Mouse (Mus musculus): ENCODE data around the gene Akirin2. TPM values are rescaled to one million over a fixed set of nuclear protein-coding genes. Genes with fewer than 3 reads are reported as not detected.

The Akirin2 gene
- 80.7 and 84.6 TPM in 2 replicates for polyA plus RNA-seq (2014; fragmentation: Nextera tagmentation; extraction: Ambion mirVana)

GRCm38 (mm10) chr4:34550748-34551097 lies at the start of gene Akirin2:
Akirin2 (plus strand) TSS chr4:34550937.
- 0% methylated on average over 22 of the region's 53 CpGs for WGBS
- H3K27ac ChIP-seq (replicated peaks; ENCODE audit: low read depth, low read length) = peak within 1 kb of the TSS; percentile 87
- H3K4me1 ChIP-seq (ENCODE audit: control insufficient read depth, insufficient read depth, low read length) = peaks cover 1% of the 10 kb centered on the region; the same call in 1 of the 2 replicates
- no peaks in the 10 kb centered on the region for H3K9me3 ChIP-seq (replicated peaks; ENCODE audit: control insufficient read depth, low read length)
- no peaks in the 10 kb centered on the region for H3K27me3 ChIP-seq (ENCODE audit: control insufficient read depth, insufficient read depth, low read length)
- H3K4me2 ChIP-seq (ENCODE audit: low read depth, low read length) = peak within 1 kb of the TSS; percentile 32
- peak within 1 kb of the TSS; percentile 97 for H3K9ac ChIP-seq (replicated peaks; ENCODE audit: low read length)
- ATAC-seq (replicated peaks; ENCODE audit: insufficient number of reproducible peaks, low FRiP score, low TSS enrichment, low read depth) (no peak; the same call in 1 of the 2 replicates), DNase-seq (ENCODE audit: low spot score) (no peak)
- H3K36me3 ChIP-seq (replicated peaks; ENCODE audit: control insufficient read depth, insufficient read depth, low read depth, low read length) = no peaks in the 10 kb centered on the region
- peak within 1 kb of the TSS; percentile 99 for H3K4me3 ChIP-seq (ENCODE audit: low read depth, low read length)

- no peak for ATAC-seq (replicated peaks; ENCODE audit: insufficient number of reproducible peaks, low FRiP score, low TSS enrichment, low read depth)
- H3K4me1 ChIP-seq (ENCODE audit: control insufficient read depth, insufficient read depth, low read length) = no peaks in the 10 kb centered on the region
- 92% methylated on average over 3 of the region's 3 CpGs for WGBS
Observed at GRCm38 (mm10) chr4:34510305-34510704, 40.4 kb upstream of the Akirin2 start.

GRCm38 (mm10) chr4:34522846-34523245 lies 27.9 kb upstream of the Akirin2 start:
- Histone ChIP-seq H3K4me3 (ENCODE audit: low read depth, low read length) (no peak overlapping the region), H3K36me3 (replicated peaks; ENCODE audit: control insufficient read depth, insufficient read depth, low read depth, low read length) (no peaks in the 10 kb centered on the region), H3K9ac (replicated peaks; ENCODE audit: low read length) (no peak overlapping the region), H3K4me2 (ENCODE audit: low read depth, low read length) (no peak overlapping the region), H3K9me3 (replicated peaks; ENCODE audit: control insufficient read depth, low read length) (no peaks in the 10 kb centered on the region), H3K27me3 (ENCODE audit: control insufficient read depth, insufficient read depth, low read length) (no peaks in the 10 kb centered on the region), H3K27ac (replicated peaks; ENCODE audit: low read depth, low read length) (no peak overlapping the region), H3K4me1 (ENCODE audit: control insufficient read depth, insufficient read depth, low read length) (no peaks in the 10 kb centered on the region)
- WGBS = 83% methylated on average over 3 of the region's 3 CpGs
- ATAC-seq (replicated peaks; ENCODE audit: insufficient number of reproducible peaks, low FRiP score, low TSS enrichment, low read depth) (no peak), DNase-seq (ENCODE audit: low spot score) (no peak)

More at GRCm38 (mm10) chr4:34510305-34510704, 40.4 kb upstream of the Akirin2 start:
- Histone ChIP-seq H3K27me3 (ENCODE audit: control insufficient read depth, insufficient read depth, low read length) (no peaks in the 10 kb centered on the region), H3K9me3 (replicated peaks; ENCODE audit: control insufficient read depth, low read length) (no peaks in the 10 kb centered on the region), H3K27ac (replicated peaks; ENCODE audit: low read depth, low read length) (no peak overlapping the region), H3K4me2 (ENCODE audit: low read depth, low read length) (no peak overlapping the region), H3K36me3 (replicated peaks; ENCODE audit: control insufficient read depth, insufficient read depth, low read depth, low read length) (no peaks in the 10 kb centered on the region), H3K4me3 (ENCODE audit: low read depth, low read length) (no peak overlapping the region), H3K9ac (replicated peaks; ENCODE audit: low read length) (no peak overlapping the region)
- no peak for DNase-seq (ENCODE audit: low spot score)

GRCm38 (mm10) chr4:34523586-34523985 lies 27.2 kb upstream of the Akirin2 start:
- no peak overlapping the region for H3K4me2 ChIP-seq (ENCODE audit: low read depth, low read length)
- H3K9me3 ChIP-seq (replicated peaks; ENCODE audit: control insufficient read depth, low read length) = no peaks in the 10 kb centered on the region
- no peaks in the 10 kb centered on the region for H3K4me1 ChIP-seq (ENCODE audit: control insufficient read depth, insufficient read depth, low read length)
- H3K27ac ChIP-seq (replicated peaks; ENCODE audit: low read depth, low read length) = no peak overlapping the region
- H3K4me3 ChIP-seq (ENCODE audit: low read depth, low read length) = no peak overlapping the region
- 91% methylated on average over 4 of the region's 4 CpGs for WGBS
- no peak for DNase-seq (ENCODE audit: low spot score)
- no peak overlapping the region for H3K9ac ChIP-seq (replicated peaks; ENCODE audit: low read length)
- no peaks in the 10 kb centered on the region for H3K36me3 ChIP-seq (replicated peaks; ENCODE audit: control insufficient read depth, insufficient read depth, low read depth, low read length)
- no peaks in the 10 kb centered on the region for H3K27me3 ChIP-seq (ENCODE audit: control insufficient read depth, insufficient read depth, low read length)
- no peak for ATAC-seq (replicated peaks; ENCODE audit: insufficient number of reproducible peaks, low FRiP score, low TSS enrichment, low read depth)

GRCm38 (mm10) chr4:34526771-34527170 lies 24.0 kb upstream of the Akirin2 start:
- no peaks in the 10 kb centered on the region for H3K4me1 ChIP-seq (ENCODE audit: control insufficient read depth, insufficient read depth, low read length)
- H3K9me3 ChIP-seq (replicated peaks; ENCODE audit: control insufficient read depth, low read length) = no peaks in the 10 kb centered on the region
- no peak for DNase-seq (ENCODE audit: low spot score)
- H3K36me3 ChIP-seq (replicated peaks; ENCODE audit: control insufficient read depth, insufficient read depth, low read depth, low read length) = no peaks in the 10 kb centered on the region
- no peak overlapping the region for H3K27ac ChIP-seq (replicated peaks; ENCODE audit: low read depth, low read length)
- no peak overlapping the region for H3K4me3 ChIP-seq (ENCODE audit: low read depth, low read length)
- ATAC-seq (replicated peaks; ENCODE audit: insufficient number of reproducible peaks, low FRiP score, low TSS enrichment, low read depth) = no peak
- 76% methylated on average over 3 of the region's 3 CpGs for WGBS
- H3K9ac ChIP-seq (replicated peaks; ENCODE audit: low read length) = no peak overlapping the region
- H3K27me3 ChIP-seq (ENCODE audit: control insufficient read depth, insufficient read depth, low read length) = no peaks in the 10 kb centered on the region
- no peak overlapping the region for H3K4me2 ChIP-seq (ENCODE audit: low read depth, low read length)

- H3K4me2 ChIP-seq (ENCODE audit: low read depth, low read length) = no peak overlapping the region
- ATAC-seq (replicated peaks; ENCODE audit: insufficient number of reproducible peaks, low FRiP score, low TSS enrichment, low read depth) (no peak), DNase-seq (ENCODE audit: low spot score) (no peak)
- no peak overlapping the region for H3K4me3 ChIP-seq (ENCODE audit: low read depth, low read length)
- no peak overlapping the region for H3K27ac ChIP-seq (replicated peaks; ENCODE audit: low read depth, low read length)
- no peaks in the 10 kb centered on the region for H3K27me3 ChIP-seq (ENCODE audit: control insufficient read depth, insufficient read depth, low read length)
- no peaks in the 10 kb centered on the region for H3K36me3 ChIP-seq (replicated peaks; ENCODE audit: control insufficient read depth, insufficient read depth, low read depth, low read length)
- no peaks in the 10 kb centered on the region for H3K4me1 ChIP-seq (ENCODE audit: control insufficient read depth, insufficient read depth, low read length)
- H3K9ac ChIP-seq (replicated peaks; ENCODE audit: low read length) = no peak overlapping the region
- no peaks in the 10 kb centered on the region for H3K9me3 ChIP-seq (replicated peaks; ENCODE audit: control insufficient read depth, low read length)
- WGBS = 81% methylated on average over 1 of the region's 1 CpGs
Observed at GRCm38 (mm10) chr4:34528430-34529100, 22.2 kb upstream of the Akirin2 start.

- Histone ChIP-seq H3K4me3 (ENCODE audit: low read depth, low read length) (no peak overlapping the region), H3K9ac (replicated peaks; ENCODE audit: low read length) (no peak overlapping the region), H3K4me2 (ENCODE audit: low read depth, low read length) (no peak overlapping the region), H3K4me1 (ENCODE audit: control insufficient read depth, insufficient read depth, low read length) (no peaks in the 10 kb centered on the region), H3K36me3 (replicated peaks; ENCODE audit: control insufficient read depth, insufficient read depth, low read depth, low read length) (no peaks in the 10 kb centered on the region), H3K27ac (replicated peaks; ENCODE audit: low read depth, low read length) (no peak overlapping the region), H3K27me3 (ENCODE audit: control insufficient read depth, insufficient read depth, low read length) (no peaks in the 10 kb centered on the region), H3K9me3 (replicated peaks; ENCODE audit: control insufficient read depth, low read length) (no peaks in the 10 kb centered on the region)
- DNase-seq (ENCODE audit: low spot score) (no peak), ATAC-seq (replicated peaks; ENCODE audit: insufficient number of reproducible peaks, low FRiP score, low TSS enrichment, low read depth) (no peak)
- WGBS = 89% methylated on average over 4 of the region's 4 CpGs
Observed at GRCm38 (mm10) chr4:34529379-34529778, 21.4 kb upstream of the Akirin2 start.

- Histone ChIP-seq H3K9me3 (replicated peaks; ENCODE audit: control insufficient read depth, low read length) (no peaks in the 10 kb centered on the region), H3K9ac (replicated peaks; ENCODE audit: low read length) (no peak overlapping the region), H3K4me1 (ENCODE audit: control insufficient read depth, insufficient read depth, low read length) (no peaks in the 10 kb centered on the region), H3K36me3 (replicated peaks; ENCODE audit: control insufficient read depth, insufficient read depth, low read depth, low read length) (no peaks in the 10 kb centered on the region), H3K4me3 (ENCODE audit: low read depth, low read length) (no peak overlapping the region), H3K27me3 (ENCODE audit: control insufficient read depth, insufficient read depth, low read length) (no peaks in the 10 kb centered on the region), H3K4me2 (ENCODE audit: low read depth, low read length) (no peak overlapping the region), H3K27ac (replicated peaks; ENCODE audit: low read depth, low read length) (no peak overlapping the region)
- ATAC-seq (replicated peaks; ENCODE audit: insufficient number of reproducible peaks, low FRiP score, low TSS enrichment, low read depth) (no peak), DNase-seq (ENCODE audit: low spot score) (no peak)
- WGBS = 76% methylated on average over 6 of the region's 6 CpGs
Observed at GRCm38 (mm10) chr4:34529941-34530340, 20.8 kb upstream of the Akirin2 start.

Data from embryonic facial prominence, embryonic 11.5 days (tissue).